Mouse (Mus musculus) lung, adult 2 months (tissue): ENCODE measurements at regions not wholly inside any gene's neighbourhood (a gene's known extent, or its start where the extent isn't known, plus 50 kb on each side); places are given as distances from the start of the nearest gene placed in this dataset.

Experiments
- CTCF ChIP-seq: fragments of 200-500 bp; IDR thresholded peaks from 2 replicates; pipeline ENCODE4 v1.5.1; 2011; ENCODE audit warnings: mild to moderate bottlenecking, low read length, control low read depth; ENCODE audit not compliant: insufficient read depth
- POLR2A ChIP-seq: fragments of 200-500 bp; IDR thresholded peaks from 2 replicates; pipeline ENCODE4 v1.6.1; 2011; ENCODE audit warnings: low read depth, mild to moderate bottlenecking, control low read depth, low read length, borderline replicate concordance; ENCODE audit errors: extremely low read depth

GRCm38 (mm10) chr6:98769999-98770398 lies 427.4 kb upstream of the Gm765 start:
- TF ChIP-seq CTCF: no peak
- no peak for TF ChIP-seq POLR2A
